Mouse (Mus musculus): ENCODE results near the gene Eif4enif1. TPM values are rescaled to one million over a fixed set of nuclear protein-coding genes. Genes with fewer than 3 reads are reported as not detected.
A peak's percentile ranks its signal among the peaks of the same experiment; 100 is the strongest.

Gene Eif4enif1
- polyA plus RNA-seq, 2 experiments, result 22.3 to 35.9 TPM

DNA sequence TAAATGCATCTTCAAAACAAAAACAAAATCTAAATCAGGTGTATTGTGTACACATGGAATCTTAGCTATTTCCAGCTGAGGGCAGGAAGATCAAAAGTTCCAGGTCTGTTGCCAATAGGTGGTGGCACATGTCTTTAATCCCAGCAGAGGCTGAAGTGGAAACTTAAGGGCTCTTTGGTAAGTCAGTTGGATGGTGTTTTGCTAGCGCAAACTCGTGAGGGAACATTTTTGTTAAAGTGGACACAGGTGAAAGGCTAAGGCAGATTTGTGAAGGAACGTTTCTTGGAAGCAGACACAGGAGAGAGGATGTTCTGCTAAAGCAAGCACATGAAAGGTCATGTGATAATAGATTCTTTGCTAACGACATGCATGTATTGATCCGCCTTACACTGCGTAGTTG lies 81.5 kb downstream of the Eif4enif1 start:
- Histone ChIP-seq H3K27ac (no peak overlapping the region), H3K9me3 (ENCODE audit: control insufficient read depth, low read length) (no peaks in the 10 kb centered on the region; the same call in none of the 2 replicates), H3K4me2 (ENCODE audit: low read depth) (no peak overlapping the region), H3K4me1 (replicated peaks; ENCODE audit: control insufficient read depth in 2 of 2, insufficient read depth in 2 of 2, low read length in 1 of 2) (peaks cover 0 to 8% of the 10 kb centered on the region in 2 experiments; a peak in 2 of 4 replicates), H3K4me3 (ENCODE audit: insufficient read depth in 1 of 2, low read depth in 2 of 2, low read length in 2 of 2) (no peak overlapping the region), H3K36me3 (replicated peaks; ENCODE audit: control insufficient read depth, insufficient read depth, low read depth) (no peaks in the 10 kb centered on the region), H3K9ac (replicated peaks) (no peak overlapping the region), H3K27me3 (ENCODE audit: control insufficient read depth, insufficient read depth, low read length) (no peaks in the 10 kb centered on the region)
- DNase-seq (ENCODE audit: low read depth in 3 of 3, low spot score in 3 of 3) (no peak), ATAC-seq (ENCODE audit: insufficient read depth) (no peak)
- WGBS (ENCODE audit: insufficient replicate concordance), result 79% methylated on average over 6 of the region's 6 CpGs
- TF ChIP-seq CTCF (IDR thresholded peaks at IDR 0.05; ENCODE audit: low read depth), result no peak
- TF ChIP-seq EP300 (IDR thresholded peaks at IDR 0.05; ENCODE audit: low read depth), result no peak

DNA sequence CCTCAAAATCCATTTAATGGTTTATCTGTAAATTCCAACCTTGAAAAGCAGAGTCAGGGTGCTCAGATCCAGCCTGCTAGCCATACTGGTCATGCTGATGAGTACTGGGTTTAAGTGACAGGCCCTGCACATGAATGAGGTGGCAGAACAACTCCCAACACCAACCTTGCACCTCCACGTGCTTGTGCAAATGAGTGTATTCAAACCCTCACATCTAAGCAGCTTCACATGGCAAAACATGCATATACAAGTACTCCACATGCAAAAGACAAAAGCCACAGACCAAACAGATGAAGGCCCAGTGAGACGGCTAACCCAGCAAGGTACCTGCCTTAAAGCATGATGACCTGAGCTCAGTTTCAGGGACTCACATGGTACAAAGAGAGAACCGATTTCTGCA lies 83.7 kb downstream of the Eif4enif1 start:
- 70% methylated on average over 3 of the region's 3 CpGs for WGBS (ENCODE audit: insufficient replicate concordance)
- ATAC-seq (ENCODE audit: insufficient read depth), result no peak

DNA sequence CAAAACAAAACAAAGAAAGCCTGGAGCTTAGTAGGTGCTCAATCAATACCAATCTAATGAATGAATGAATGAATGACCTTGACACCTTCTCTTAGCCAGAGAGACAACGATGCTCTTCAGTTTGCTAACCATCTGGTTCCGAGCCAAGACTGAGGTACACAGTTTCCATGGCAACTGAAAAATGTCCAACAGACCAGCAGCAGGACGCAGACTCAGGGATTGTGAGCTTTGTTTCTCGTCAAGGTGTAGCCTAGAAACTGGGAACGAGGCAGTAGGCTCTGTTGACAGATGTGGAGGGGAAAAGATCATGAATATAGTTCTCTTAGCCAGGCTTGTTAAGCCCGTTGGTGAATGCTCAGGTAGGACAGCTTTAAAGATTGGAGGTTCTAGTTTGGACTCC lies 84.9 kb downstream of the Eif4enif1 start:
- H3K27me3 ChIP-seq (ENCODE audit: control insufficient read depth, insufficient read depth, low read length), result no peaks in the 10 kb centered on the region
- no peak overlapping the region for H3K4me3 ChIP-seq (ENCODE audit: insufficient read depth in 1 of 2, low read depth in 2 of 2, low read length in 2 of 2)
- peaks cover 0 to 15% of the 10 kb centered on the region in 2 experiments; a peak in 3 of 4 replicates for H3K4me1 ChIP-seq (replicated peaks; ENCODE audit: control insufficient read depth in 2 of 2, insufficient read depth in 2 of 2, low read length in 1 of 2)
- no peak for DNase-seq (ENCODE audit: low read depth in 3 of 3, low spot score in 3 of 3)
- no peak overlapping the region for H3K27ac ChIP-seq
- H3K36me3 ChIP-seq (replicated peaks; ENCODE audit: control insufficient read depth, insufficient read depth, low read depth), result no peaks in the 10 kb centered on the region
- H3K4me2 ChIP-seq (ENCODE audit: low read depth), result no peak overlapping the region
- H3K9ac ChIP-seq (replicated peaks), result no peak overlapping the region
- WGBS (ENCODE audit: insufficient replicate concordance), result 65% methylated on average over 6 of the region's 6 CpGs
- no peaks in the 10 kb centered on the region for H3K9me3 ChIP-seq (ENCODE audit: control insufficient read depth, low read length)
- TF ChIP-seq CTCF (IDR thresholded peaks at IDR 0.05; ENCODE audit: low read depth) (no peak), EP300 (IDR thresholded peaks at IDR 0.05; ENCODE audit: low read depth) (no peak)
- no peak for ATAC-seq (ENCODE audit: insufficient read depth)

More for the DNA sequence above, 83.7 kb downstream of the Eif4enif1 start:
- Histone ChIP-seq H3K4me2 (ENCODE audit: low read depth) (no peak overlapping the region), H3K27ac (no peak overlapping the region), H3K4me3 (ENCODE audit: insufficient read depth in 1 of 2, low read depth in 2 of 2, low read length in 2 of 2) (no peak overlapping the region), H3K9me3 (ENCODE audit: control insufficient read depth, low read length) (no peaks in the 10 kb centered on the region; the same call in 1 of the 2 replicates), H3K36me3 (replicated peaks; ENCODE audit: control insufficient read depth, insufficient read depth, low read depth) (no peaks in the 10 kb centered on the region), H3K27me3 (ENCODE audit: control insufficient read depth, insufficient read depth, low read length) (no peaks in the 10 kb centered on the region), H3K9ac (replicated peaks) (no peak overlapping the region), H3K4me1 (replicated peaks; ENCODE audit: control insufficient read depth in 2 of 2, insufficient read depth in 2 of 2, low read length in 1 of 2) (peaks cover 0 to 9% of the 10 kb centered on the region in 2 experiments; a peak in 2 of 4 replicates)
- no peak for DNase-seq (ENCODE audit: low read depth in 3 of 3, low spot score in 3 of 3)
- TF ChIP-seq CTCF (IDR thresholded peaks at IDR 0.05; ENCODE audit: low read depth) (no peak), EP300 (IDR thresholded peaks at IDR 0.05; ENCODE audit: low read depth) (no peak)

DNA sequence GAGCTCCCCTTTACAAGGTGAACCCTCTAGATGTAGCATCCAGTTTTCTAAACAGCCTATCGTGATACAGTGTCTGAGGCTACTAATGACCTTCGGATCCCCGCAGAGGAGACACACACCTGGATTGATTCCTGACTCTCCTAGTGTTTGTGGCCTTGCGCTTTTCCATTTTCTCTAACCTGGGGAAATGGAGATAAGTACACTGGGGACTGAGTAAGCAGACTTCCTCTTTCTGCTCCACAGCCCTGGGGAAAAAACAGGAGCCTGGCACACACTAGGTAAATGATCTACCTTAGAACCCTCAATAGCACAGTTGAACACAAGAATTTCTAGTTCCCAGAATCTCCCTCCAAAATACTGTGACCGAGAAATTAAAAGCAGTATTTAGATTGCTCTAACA lies 85.7 kb downstream of the Eif4enif1 start:
- H3K4me2 ChIP-seq (ENCODE audit: low read depth), result peak overlapping the region; percentile 99
- H3K4me1 ChIP-seq (replicated peaks; ENCODE audit: control insufficient read depth in 2 of 2, insufficient read depth in 2 of 2, low read length in 1 of 2), result peaks cover 3 to 22% of the 10 kb centered on the region in 2 experiments; a peak in 3 of 4 replicates
- no peaks in the 10 kb centered on the region for H3K27me3 ChIP-seq (ENCODE audit: control insufficient read depth, insufficient read depth, low read length)
- H3K36me3 ChIP-seq (replicated peaks; ENCODE audit: control insufficient read depth, insufficient read depth, low read depth), result no peaks in the 10 kb centered on the region
- no peaks in the 10 kb centered on the region for H3K9me3 ChIP-seq (ENCODE audit: control insufficient read depth, low read length)
- no peak for ATAC-seq (ENCODE audit: insufficient read depth)
- no peak overlapping the region for H3K4me3 ChIP-seq (ENCODE audit: insufficient read depth in 1 of 2, low read depth in 2 of 2, low read length in 2 of 2)
- WGBS (ENCODE audit: insufficient replicate concordance), result 37% methylated on average over 5 of the region's 5 CpGs
- H3K27ac ChIP-seq, result no peak overlapping the region
- DNase-seq (ENCODE audit: low read depth in 3 of 3, low spot score in 3 of 3), result no peak
- H3K9ac ChIP-seq (replicated peaks), result no peak overlapping the region
- no peak for TF ChIP-seq CTCF (IDR thresholded peaks at IDR 0.05; ENCODE audit: low read depth)
- TF ChIP-seq EP300 (IDR thresholded peaks at IDR 0.05; ENCODE audit: low read depth), result no peak

DNA sequence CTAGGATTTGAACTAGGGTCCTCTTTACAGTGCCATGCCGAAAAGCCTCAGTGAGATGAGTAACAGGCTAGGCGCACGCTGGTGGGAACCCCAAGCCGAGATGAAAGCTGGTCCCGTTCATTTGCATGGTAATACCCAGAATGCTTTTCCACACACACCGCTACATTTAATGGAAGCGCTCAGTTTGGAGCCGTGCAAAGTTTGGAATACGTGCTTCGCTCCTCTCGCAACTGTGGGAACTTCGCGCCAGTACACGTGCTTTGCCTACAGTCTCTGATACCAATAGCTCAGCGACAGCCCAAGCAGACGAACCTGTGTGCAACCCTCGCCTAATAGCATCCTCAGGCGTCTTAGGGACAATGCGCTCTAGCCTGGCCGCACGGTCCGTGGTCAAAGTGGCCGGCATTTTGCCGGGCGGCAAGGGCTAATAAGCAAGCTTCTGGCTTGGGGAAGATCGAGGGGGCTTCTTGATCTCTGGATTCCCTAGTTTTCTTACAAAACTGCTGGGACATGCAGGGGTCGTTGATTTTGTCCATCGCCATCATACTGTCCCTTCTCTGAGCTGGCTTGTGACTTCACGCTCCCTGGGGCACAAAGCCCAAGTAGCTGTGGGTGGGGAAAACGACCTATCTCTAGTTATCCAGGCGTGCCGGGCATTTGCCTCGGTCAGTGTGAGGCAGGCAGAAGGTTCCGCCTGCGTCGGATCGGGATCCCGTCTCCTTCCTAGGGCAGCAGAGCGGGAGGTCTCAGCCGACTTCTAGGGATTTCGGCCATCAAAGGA lies 86.5 kb downstream of the Eif4enif1 start, which contains the start of gene Patz1:
Gene Patz1, plus strand, starts transcription at position 354 of the 781 bp plus-strand sequence.
- under 1% methylated on average over 41 of the region's 41 CpGs for WGBS (ENCODE audit: insufficient replicate concordance)
- Histone ChIP-seq H3K4me3 (ENCODE audit: insufficient read depth in 1 of 2, low read depth in 2 of 2, low read length in 2 of 2) (peak within 1 kb of the TSS; percentile 80 to 87), H3K9ac (replicated peaks) (peak within 1 kb of the TSS; percentile 73), H3K27ac (peak within 1 kb of the TSS; percentile 40), H3K36me3 (replicated peaks; ENCODE audit: control insufficient read depth, insufficient read depth, low read depth) (peaks cover 5% of the 10 kb centered on the region; the same call in 1 of the 2 replicates), H3K4me1 (replicated peaks; ENCODE audit: control insufficient read depth in 2 of 2, insufficient read depth in 2 of 2, low read length in 1 of 2) (peaks cover 3 to 30% of the 10 kb centered on the region in 2 experiments), H3K27me3 (ENCODE audit: control insufficient read depth, insufficient read depth, low read length) (no peaks in the 10 kb centered on the region), H3K4me2 (ENCODE audit: low read depth) (peak within 1 kb of the TSS; percentile 99), H3K9me3 (ENCODE audit: control insufficient read depth, low read length) (no peaks in the 10 kb centered on the region)
- ATAC-seq (ENCODE audit: insufficient read depth) (peak; percentile 44), DNase-seq (ENCODE audit: low read depth in 3 of 3, low spot score in 3 of 3) (peak in 1 of 3 experiments; percentile 45)
- TF ChIP-seq EP300 (IDR thresholded peaks at IDR 0.05; ENCODE audit: low read depth), result no peak

Data from liver, embryonic 14.5 days (tissue).